Mouse (Mus musculus): ENCODE measurements around the gene Gm45062.

DNA sequence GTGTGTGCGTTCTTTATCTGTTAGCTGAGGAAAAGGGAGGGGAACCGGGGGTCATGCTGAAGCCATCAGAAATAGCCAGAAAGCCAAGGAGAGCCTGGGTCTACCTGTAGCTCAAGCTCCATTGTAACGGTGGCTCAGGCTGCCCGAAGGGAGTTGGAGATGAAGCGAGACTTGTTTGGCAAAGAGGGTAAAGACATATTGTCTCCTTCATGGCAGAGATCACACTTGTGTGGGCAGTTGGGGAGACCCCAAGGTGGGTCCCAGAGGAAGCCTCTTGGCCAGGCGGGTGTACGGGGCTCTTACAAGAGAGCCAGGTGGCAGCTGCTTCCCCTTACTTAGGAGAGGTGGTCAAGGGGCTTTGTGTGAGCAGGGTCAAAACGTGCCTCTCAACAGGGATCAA lies 369.0 kb downstream of the Gm45062 start:
- TF ChIP-seq CTCF (conservative IDR thresholded peaks at IDR 0.05 in 1 of 2, IDR thresholded peaks at IDR 0.05 in 1 of 2; ENCODE audit: low read depth in 2 of 2, low read length in 2 of 2) (no peak), POLR2A (IDR thresholded peaks at IDR 0.05; ENCODE audit: low read depth, low read length) (no peak), NELFE (IDR thresholded peaks at IDR 0.05; ENCODE audit: low read depth, low read length) (no peak), RAD21 (IDR thresholded peaks at IDR 0.05; ENCODE audit: low read depth, low read length) (no peak), POLR2AphosphoS2 (IDR thresholded peaks at IDR 0.05; ENCODE audit: low read depth, low read length) (no peak), TCF12 (IDR thresholded peaks at IDR 0.05; ENCODE audit: low read depth, low read length) (no peak), MYC (IDR thresholded peaks at IDR 0.05; ENCODE audit: low read depth, low read length) (no peak), CHD1 (IDR thresholded peaks at IDR 0.05; ENCODE audit: low read depth, low read length) (no peak), SIN3A (IDR thresholded peaks at IDR 0.05; ENCODE audit: low read length) (no peak), HCFC1 (IDR thresholded peaks at IDR 0.05; ENCODE audit: low read depth, low read length) (no peak)
